Mouse (Mus musculus) E14TG2a.4 (cell line): Measurements from ENCODE around the gene Inpp5a.

Experiments
- H3K27me3 ChIP-seq: 2 replicates; pipeline ENCODE4 v1.6.1; 2014; ENCODE audit warnings: low read length, control low read depth; ENCODE audit not compliant: insufficient read depth
- H3K36me3 ChIP-seq: 2 replicates; pipeline ENCODE4 v1.6.1; 2014; ENCODE audit warnings: low read length, control low read depth; ENCODE audit not compliant: insufficient read depth
- H3K4me1 ChIP-seq: replicated peaks from 2 replicates; pipeline ENCODE4 v1.6.1; 2014; ENCODE audit warnings: low read depth, low read length, control low read depth
- H3K4me3 ChIP-seq: replicated peaks from 2 replicates; pipeline ENCODE4 v1.5.1; 2014; ENCODE audit warnings: mild to moderate bottlenecking, low read length
- H3K9me3 ChIP-seq: 2 replicates; pipeline ENCODE4 v1.6.1; 2014; ENCODE audit warnings: low read length, control low read depth
- CTCF ChIP-seq: conservative IDR thresholded peaks from 2 replicates; pipeline ENCODE4 v1.5.1; 2014; ENCODE audit warnings: low read length
- NANOG ChIP-seq: IDR thresholded peaks from 2 replicates; pipeline ENCODE4 v1.6.1; 2014; ENCODE audit warnings: borderline replicate concordance, low read length, mixed read lengths
- POU5F1 ChIP-seq: IDR thresholded peaks from 2 replicates; pipeline ENCODE4 v1.6.1; 2014; ENCODE audit warnings: low read length, borderline replicate concordance

Inpp5a gene

DNA sequence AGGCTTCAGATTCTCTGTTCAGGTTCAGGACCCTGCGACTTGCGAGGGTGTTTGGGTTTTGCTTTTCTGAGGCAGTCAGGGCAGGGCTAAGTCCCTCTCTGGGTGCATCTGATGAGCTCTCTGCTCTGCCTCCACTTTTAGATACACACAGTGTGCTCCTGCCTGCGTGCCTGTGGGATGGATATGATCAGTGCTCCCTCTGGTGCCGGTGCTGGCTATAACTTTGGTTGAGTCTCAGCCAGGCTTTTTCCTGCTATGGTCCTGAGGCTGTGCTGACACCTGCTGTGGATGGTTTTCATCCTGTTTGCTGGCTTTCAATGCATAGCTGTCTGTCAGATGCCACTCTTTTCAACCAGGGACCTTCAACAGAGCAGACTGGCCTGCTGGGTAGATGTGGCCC lies 87.0 kb downstream of the Inpp5a start:
- H3K4me1 ChIP-seq, result 0 out of 2 replicates have a peak, but pooled peaks cover 5% of the 10 kb centered on the region
- H3K27me3 ChIP-seq, result no peaks in the 10 kb centered on the region
- TF ChIP-seq POU5F1, result no peak
- 0 out of 2 replicates have a peak, but pooled peaks have one; percentile 9 for TF ChIP-seq CTCF

DNA sequence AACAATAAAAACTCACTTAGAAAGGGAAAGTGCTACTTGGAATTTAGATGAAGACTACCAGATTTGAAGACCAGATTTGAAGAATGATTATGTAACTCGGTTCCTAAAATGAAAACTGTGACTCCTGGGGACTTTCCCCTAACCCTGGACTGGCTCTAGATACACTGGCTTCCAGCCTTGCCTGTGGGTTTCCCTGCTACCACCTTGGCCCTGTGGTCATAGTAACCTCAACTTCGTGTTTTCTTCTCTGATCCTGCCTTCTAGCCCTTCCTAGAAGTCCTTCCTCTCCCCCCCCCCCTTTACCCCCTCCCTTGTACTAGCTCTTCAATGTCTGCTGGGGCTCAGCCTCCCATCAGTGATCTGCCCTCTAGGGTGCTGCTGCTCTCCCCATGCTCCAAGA lies 87.8 kb downstream of the Inpp5a start:
- Histone ChIP-seq H3K36me3 (peaks cover 5% of the 10 kb centered on the region; the same call in 1 of the 2 replicates), H3K9me3 (no peaks in the 10 kb centered on the region), H3K4me3 (no peak overlapping the region), H3K27me3 (no peaks in the 10 kb centered on the region), H3K4me1 (0 out of 2 replicates have a peak, but pooled peaks cover 5% of the 10 kb centered on the region)
- no peak for TF ChIP-seq CTCF
- no peak for TF ChIP-seq POU5F1
- no peak for TF ChIP-seq NANOG

More for the DNA sequence above, 87.0 kb downstream of the Inpp5a start:
- Histone ChIP-seq H3K9me3 (no peaks in the 10 kb centered on the region), H3K4me3 (no peak overlapping the region), H3K36me3 (no peaks in the 10 kb centered on the region)

GRCm38 (mm10) chr7:139477748-139478147 lies 88.8 kb downstream of the Inpp5a start:
- TF ChIP-seq NANOG (no peak), POU5F1 (no peak), CTCF (no peak)
- Histone ChIP-seq H3K9me3 (no peaks in the 10 kb centered on the region), H3K4me3 (no peak overlapping the region), H3K36me3 (peaks cover 7% of the 10 kb centered on the region; the same call in 1 of the 2 replicates), H3K4me1 (0 out of 2 replicates have a peak, but pooled peaks cover 4% of the 10 kb centered on the region), H3K27me3 (no peaks in the 10 kb centered on the region)

GRCm38 (mm10) chr7:139479077-139479476 lies 90.2 kb downstream of the Inpp5a start:
- Histone ChIP-seq H3K4me3 (no peak overlapping the region), H3K27me3 (no peaks in the 10 kb centered on the region), H3K9me3 (no peaks in the 10 kb centered on the region), H3K4me1 (no peaks in the 10 kb centered on the region), H3K36me3 (peaks cover 7% of the 10 kb centered on the region; the same call in 1 of the 2 replicates)
- TF ChIP-seq NANOG (no peak), POU5F1 (no peak), CTCF (no peak)

GRCm38 (mm10) chr7:139479626-139480025 lies 90.7 kb downstream of the Inpp5a start:
- TF ChIP-seq NANOG (no peak), POU5F1 (no peak), CTCF (no peak)
- no peaks in the 10 kb centered on the region for H3K9me3 ChIP-seq
- no peak overlapping the region for H3K4me3 ChIP-seq
- H3K36me3 ChIP-seq, result peaks cover 7% of the 10 kb centered on the region; the same call in 1 of the 2 replicates
- no peaks in the 10 kb centered on the region; the same call in 1 of the 2 replicates for H3K4me1 ChIP-seq
- H3K27me3 ChIP-seq, result no peaks in the 10 kb centered on the region

DNA sequence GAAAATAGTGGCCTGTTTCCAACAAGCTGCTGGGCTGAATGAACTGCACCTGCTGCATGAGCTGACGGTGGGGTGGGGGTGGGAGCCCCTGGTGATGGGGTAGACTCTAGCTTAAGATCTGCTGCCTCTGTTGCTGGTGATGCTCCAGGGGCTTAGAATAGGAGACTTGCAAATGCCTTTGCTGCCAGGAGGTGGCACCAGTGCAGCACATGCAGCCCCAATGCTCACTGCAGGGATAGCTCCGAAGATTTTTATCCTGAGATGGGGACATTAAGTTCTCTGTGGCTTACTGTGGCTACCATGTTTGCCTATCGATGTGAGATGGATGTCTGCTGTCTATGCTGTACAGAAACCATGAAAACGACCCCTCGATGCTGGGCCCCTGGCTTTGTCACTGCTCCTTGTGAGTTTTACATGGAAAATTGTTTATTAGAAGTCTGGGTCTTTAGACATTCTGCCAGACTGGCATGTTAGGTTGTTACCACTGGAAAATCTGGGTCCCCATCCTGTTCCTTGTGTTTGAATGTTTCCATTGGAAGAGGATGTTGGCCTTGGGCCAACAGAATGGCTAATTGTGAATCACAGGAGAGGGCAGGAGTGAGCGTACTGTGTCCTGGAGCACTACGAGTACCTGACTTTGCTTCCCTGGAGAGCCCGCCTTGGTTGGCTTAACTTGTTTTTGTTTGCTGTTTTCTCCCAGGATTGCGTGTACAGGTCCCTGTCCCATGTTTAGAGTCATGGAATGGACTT lies 95.5 kb downstream of the Inpp5a start:
- TF ChIP-seq NANOG (no peak), CTCF (peak; percentile 54)
- H3K4me1 ChIP-seq, result peaks cover 5% of the 10 kb centered on the region; the same call in 1 of the 2 replicates
- no peak overlapping the region for H3K4me3 ChIP-seq
- H3K36me3 ChIP-seq, result peaks cover 7% of the 10 kb centered on the region; the same call in 1 of the 2 replicates
- no peaks in the 10 kb centered on the region for H3K27me3 ChIP-seq
- no peaks in the 10 kb centered on the region for H3K9me3 ChIP-seq

- no peaks in the 10 kb centered on the region for H3K27me3 ChIP-seq
- no peaks in the 10 kb centered on the region for H3K36me3 ChIP-seq
- TF ChIP-seq POU5F1 (no peak), NANOG (no peak), CTCF (no peak)
- no peak overlapping the region for H3K4me3 ChIP-seq
- no peaks in the 10 kb centered on the region for H3K9me3 ChIP-seq
- H3K4me1 ChIP-seq, result peaks cover 5% of the 10 kb centered on the region; the same call in 1 of the 2 replicates
Observed at GRCm38 (mm10) chr7:139489721-139490211, 100.9 kb downstream of the Inpp5a start.

DNA sequence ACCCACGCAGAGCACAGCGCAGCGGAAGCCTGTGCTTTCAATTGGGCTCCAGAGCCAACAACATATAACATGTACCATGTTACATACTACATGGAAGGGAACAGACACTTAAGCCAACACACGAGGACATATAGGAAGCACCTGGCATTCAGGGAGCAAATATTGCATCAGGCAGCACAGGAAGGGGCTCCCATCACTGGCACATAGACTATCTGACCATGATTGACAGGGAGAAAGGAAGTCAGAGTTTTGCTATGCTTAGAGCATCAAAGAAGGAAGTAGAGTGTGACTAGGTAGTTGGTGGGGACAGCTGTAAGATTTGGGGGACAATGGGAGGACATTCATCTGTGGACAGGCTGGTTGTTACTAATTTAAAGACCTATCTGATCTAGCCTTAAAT lies 103.4 kb downstream of the Inpp5a start:
- Histone ChIP-seq H3K4me3 (no peak overlapping the region), H3K36me3 (no peaks in the 10 kb centered on the region), H3K9me3 (no peaks in the 10 kb centered on the region), H3K27me3 (no peaks in the 10 kb centered on the region), H3K4me1 (0 out of 2 replicates have a peak, but pooled peaks cover 5% of the 10 kb centered on the region)
- TF ChIP-seq CTCF, result no peak
- TF ChIP-seq NANOG, result no peak
- no peak for TF ChIP-seq POU5F1

GRCm38 (mm10) chr7:139492946-139493345 lies 104.0 kb downstream of the Inpp5a start:
- no peaks in the 10 kb centered on the region for H3K36me3 ChIP-seq
- 0 out of 2 replicates have a peak, but pooled peaks cover 2% of the 10 kb centered on the region for H3K4me1 ChIP-seq

More at GRCm38 (mm10) chr7:139492946-139493345, 104.0 kb downstream of the Inpp5a start:
- Histone ChIP-seq H3K4me3 (no peak overlapping the region), H3K9me3 (no peaks in the 10 kb centered on the region), H3K27me3 (no peaks in the 10 kb centered on the region)
- TF ChIP-seq NANOG (no peak), CTCF (peak; percentile 28)
